Mouse (Mus musculus): Measurements from ENCODE around the gene Rftn1.

DNA sequence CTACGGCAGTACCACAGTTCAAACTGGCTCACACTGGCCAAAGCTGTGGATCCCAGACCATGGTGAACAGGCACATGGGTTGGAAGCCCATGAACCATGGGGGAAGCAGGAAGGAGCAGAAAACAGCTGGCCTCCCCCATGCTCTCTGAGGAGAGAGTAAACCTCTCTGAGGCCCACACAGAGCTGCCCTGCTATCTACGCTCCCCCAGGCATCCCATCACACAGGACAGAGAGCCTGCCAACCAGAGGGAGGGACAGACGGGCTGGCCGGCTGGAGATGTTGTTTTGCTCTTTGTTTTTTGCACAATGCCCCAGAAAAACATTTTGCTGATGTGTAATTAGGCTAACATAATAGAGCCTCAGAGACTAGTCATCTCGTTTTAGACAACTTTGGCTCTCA is 171.4 kb downstream of the Rftn1 start:
- no peak for TF ChIP-seq CTCF (IDR thresholded peaks at IDR 0.05; ENCODE audit: control insufficient read depth, insufficient read depth, insufficient replicate concordance, low read depth, low read length)
- TF ChIP-seq POLR2A (IDR thresholded peaks at IDR 0.05; ENCODE audit: control insufficient read depth, low read depth, low read length): no peak
